Mouse (Mus musculus): ENCODE data around the gene Rab30.

The Rab30 gene

GRCm38 (mm10) chr7:92842254-92842653 lies 100.9 kb downstream of the Rab30 start:
- no peak for DNase-seq (ENCODE audit: low spot score)

GRCm38 (mm10) chr7:92848246-92848645 lies 106.8 kb downstream of the Rab30 start:
- DNase-seq (ENCODE audit: low spot score), result no peak

DNA sequence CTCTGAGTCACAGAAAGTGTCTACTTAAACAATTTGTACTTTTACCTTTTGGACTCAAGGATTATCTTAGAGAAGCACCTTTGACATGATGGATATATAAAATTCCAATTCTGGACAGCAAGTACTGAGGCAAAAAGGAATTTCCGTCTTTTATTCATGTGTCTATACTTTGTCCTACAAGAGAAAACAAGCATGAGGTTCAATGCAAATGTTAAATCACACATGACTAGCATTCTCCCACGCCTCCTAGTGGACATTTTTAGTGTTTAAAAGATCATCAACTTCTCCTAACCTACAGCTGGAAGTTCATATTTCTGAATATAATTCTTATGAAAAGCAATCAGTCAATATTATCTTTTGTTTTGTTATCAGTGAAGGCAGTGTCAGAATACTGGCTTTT lies 125.1 kb downstream of the Rab30 start:
- peak; percentile 46 for DNase-seq (ENCODE audit: low spot score)

DNA sequence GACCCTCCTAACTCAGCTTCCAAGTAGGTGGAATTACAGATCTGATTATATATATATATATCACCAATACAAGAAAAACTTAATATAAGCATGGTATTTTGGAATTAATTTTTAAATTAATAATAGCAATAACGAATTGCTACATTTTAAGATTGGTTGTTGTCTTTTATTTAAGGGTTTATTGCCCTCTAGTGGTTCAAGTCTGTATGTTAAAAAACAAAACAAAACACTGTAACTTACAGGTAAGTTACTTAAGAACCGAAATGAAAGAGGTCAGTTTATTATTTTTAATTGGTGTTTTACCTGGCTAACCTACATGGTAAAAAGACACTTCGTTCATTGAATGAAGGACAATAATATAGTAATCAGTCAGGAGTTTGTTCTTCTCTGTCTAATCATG lies 128.8 kb downstream of the Rab30 start:
- DNase-seq (ENCODE audit: low spot score), result no peak

GRCm38 (mm10) chr7:92871596-92871995 lies 130.2 kb downstream of the Rab30 start:
- DNase-seq (ENCODE audit: low spot score), result no peak

DNA sequence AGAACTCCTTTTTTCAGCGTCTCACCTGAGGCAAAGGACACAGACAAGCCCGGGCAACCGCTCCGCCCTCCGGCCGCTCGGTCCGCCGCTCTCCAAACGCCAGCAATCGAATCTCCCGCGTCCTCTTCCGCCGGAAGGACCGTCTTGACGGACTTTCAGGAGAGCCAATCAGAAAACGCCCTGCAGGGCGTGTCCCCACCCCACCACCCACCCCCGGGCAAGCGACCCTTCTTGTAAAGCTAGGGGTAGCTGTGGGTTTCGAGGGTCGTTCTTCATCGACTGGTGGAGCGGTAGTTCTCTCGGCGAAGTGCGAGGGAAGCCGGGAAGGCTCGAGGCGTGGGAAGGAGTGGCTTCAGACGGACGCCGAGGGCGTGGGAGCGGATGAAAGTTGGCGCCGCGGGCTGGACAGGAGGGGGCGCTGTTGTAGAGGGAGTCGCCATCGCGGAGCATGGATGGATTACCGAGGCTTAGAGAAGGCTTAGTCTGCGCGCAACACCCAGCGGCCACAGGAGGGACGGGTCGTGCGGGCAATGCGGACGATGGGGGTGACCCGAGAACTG lies 132.8 kb downstream of the Rab30 start, which contains the start of the genes Ddias and Prcp:
TSS of gene Ddias (minus strand) at position 132 of the 560 bp plus-strand sequence.
TSS of gene Prcp (plus strand) at position 355 of the 560 bp plus-strand sequence.
- peak; percentile 80 for DNase-seq (ENCODE audit: low spot score)

GRCm38 (mm10) chr7:92874761-92875408 lies 133.5 kb downstream of the Rab30 start:
- peak; percentile 79 for DNase-seq (ENCODE audit: low spot score)

- DNase-seq (ENCODE audit: low spot score), result no peak
These were observed 134.7 kb downstream of the Rab30 start for GRCm38 (mm10) chr7:92876066-92876465.

GRCm38 (mm10) chr7:92876538-92876937 lies 135.1 kb downstream of the Rab30 start:
- no peak for DNase-seq (ENCODE audit: low spot score)

GRCm38 (mm10) chr7:92878575-92879285 lies 137.3 kb downstream of the Rab30 start:
- no peak for DNase-seq (ENCODE audit: low spot score)

DNA sequence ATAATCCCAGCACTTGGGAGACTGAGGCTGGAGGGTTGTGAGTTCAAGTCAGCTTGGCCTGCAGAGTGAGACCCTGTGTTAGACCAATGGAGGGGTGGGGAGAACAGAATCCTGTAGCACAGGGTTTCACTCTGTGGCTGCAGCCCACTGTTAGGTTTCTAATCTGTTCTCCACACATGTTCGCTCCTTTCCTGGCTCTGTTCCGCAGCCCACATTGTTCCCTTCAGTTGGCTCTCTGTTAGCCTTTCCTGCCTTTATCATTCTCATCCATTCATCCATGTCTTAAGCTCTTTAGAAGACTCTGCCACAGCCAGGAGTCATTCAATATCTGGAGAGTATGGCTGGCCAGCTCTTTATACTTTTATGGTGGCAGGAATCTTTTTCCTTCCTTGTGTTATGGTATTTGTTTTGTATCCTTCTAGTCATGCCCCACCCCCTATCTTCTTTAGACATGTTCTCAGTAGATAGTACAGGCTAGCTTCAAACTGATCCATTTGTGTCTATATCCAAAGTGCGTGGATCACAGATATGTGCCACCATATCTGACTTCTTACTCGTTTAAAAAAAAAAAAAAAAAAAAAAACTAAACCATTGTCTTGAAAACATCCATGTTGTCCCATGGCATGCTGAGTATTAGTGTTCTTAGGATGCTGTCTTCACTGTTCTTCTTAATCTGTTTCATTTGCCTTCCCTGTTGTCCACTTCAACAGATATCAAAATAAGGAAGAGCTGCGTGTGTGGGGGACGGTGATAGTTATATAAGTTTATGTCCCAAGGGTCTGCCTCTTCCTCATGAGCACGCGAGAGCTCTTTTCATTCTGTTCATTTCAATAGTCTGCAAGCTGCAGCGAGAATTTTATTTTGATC lies 142.7 kb downstream of the Rab30 start:
- DNase-seq (ENCODE audit: low spot score), result no peak

GRCm38 (mm10) chr7:92884998-92885660 lies 143.7 kb downstream of the Rab30 start:
- DNase-seq (ENCODE audit: low spot score), result no peak

GRCm38 (mm10) chr7:92886801-92887200 lies 145.4 kb downstream of the Rab30 start:
- DNase-seq (ENCODE audit: low spot score), result no peak

DNA sequence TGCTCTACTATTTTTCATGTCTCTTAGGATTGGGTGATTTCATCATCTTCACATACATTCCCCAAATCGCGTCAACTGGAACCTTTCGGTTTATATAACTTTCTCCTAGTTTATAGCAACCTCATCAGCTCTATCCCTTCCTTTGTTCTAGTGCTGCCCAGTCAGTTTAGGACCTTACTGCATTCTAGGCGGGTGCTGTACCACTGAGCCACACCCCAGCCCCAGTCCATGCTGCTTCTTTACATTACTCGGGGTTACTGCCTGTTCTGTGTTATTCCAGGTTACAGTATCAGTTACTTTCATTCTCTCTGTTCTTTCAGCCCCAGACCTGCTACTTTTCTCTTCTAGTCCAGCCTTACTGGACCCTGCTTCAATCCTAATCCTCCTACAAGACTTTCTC lies 145.8 kb downstream of the Rab30 start:
- DNase-seq (ENCODE audit: low spot score), result no peak

DNA sequence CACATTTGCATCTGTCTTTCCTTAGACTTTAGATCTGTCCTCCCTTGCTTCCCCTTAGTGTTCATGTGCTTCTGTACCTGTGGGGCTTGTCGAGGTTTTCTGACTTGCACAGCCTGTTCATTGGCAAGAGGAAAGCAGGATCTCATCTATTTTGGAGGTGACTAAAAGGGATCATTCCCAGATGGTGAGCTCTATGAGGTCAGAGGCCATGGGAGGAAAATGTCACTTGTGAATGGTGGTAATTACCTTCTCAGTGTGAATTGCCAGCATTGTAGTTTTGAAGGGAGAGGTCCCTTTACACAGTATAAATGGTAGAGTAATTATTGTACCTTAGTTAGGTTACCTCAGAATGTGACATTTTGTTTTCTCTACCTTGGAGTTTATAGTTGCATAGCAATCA lies 148.8 kb downstream of the Rab30 start:
- no peak for DNase-seq (ENCODE audit: low spot score)

GRCm38 (mm10) chr7:92890618-92891230 lies 149.3 kb downstream of the Rab30 start:
- DNase-seq (ENCODE audit: low spot score), result no peak

DNA sequence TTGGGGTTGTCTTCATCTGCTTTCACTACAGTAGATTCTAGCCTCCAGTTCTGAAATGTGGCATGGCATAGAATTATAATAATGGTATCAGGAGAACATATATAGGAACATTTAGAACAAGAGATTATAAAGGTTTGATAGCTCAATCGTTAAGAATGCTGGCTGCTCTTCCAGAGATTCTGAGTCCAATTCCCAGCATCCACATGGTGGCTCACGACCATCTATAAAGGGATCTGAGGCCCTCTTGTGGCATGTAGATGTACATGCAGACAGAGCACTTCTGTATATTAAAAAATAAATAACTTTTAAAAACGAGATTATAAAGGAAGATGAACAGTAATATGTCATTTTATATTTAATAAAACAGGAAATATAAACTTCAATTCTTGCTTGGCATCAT lies 152.1 kb downstream of the Rab30 start:
- no peak for DNase-seq (ENCODE audit: low spot score)

Data from layer of hippocampus, adult 9-10 months (tissue).